Mouse (Mus musculus) G1E (cell line): ENCODE measurements at regions not wholly inside any gene's neighbourhood (a gene's known extent, or its start where the extent isn't known, plus 50 kb on each side); places are given as distances from the start of the nearest gene placed in this dataset.

Experiments
- ATAC-seq: 2 replicates; pipeline ENCODE4 v1.8.0; 2016; ENCODE audit warnings: mild to moderate bottlenecking; ENCODE audit not compliant: insufficient number of reproducible peaks, poor library complexity, low FRiP score, severe bottlenecking; ENCODE audit errors: extremely low read depth
- DNase-seq: peaks from one replicate; pipeline ENCODE4 v3.0.0; 2012; ENCODE audit warnings: low spot score
- H3K27me3 ChIP-seq: 2 replicates; pipeline ENCODE4 v1.6.1; 2012; ENCODE audit warnings: mild to moderate bottlenecking, low read length, inconsistent platforms; ENCODE audit not compliant: insufficient read depth
- H3K36me3 ChIP-seq: replicated peaks from 2 replicates; pipeline ENCODE3; 2012; ENCODE audit warnings: mild to moderate bottlenecking, inconsistent platforms
- H3K4me1 ChIP-seq: 2 replicates; pipeline ENCODE4 v1.6.1; 2012; ENCODE audit warnings: low read depth, low read length, inconsistent platforms, mixed read lengths; ENCODE audit not compliant: insufficient read depth
- H3K4me3 ChIP-seq: 2 replicates; pipeline ENCODE4 v1.5.1; 2012; ENCODE audit warnings: low read depth, mild to moderate bottlenecking, inconsistent platforms, low read length, moderate library complexity, mixed read lengths
- H3K9me3 ChIP-seq: replicated peaks from 2 replicates; pipeline ENCODE4 v1.6.1; 2012; ENCODE audit warnings: inconsistent platforms
- CTCF ChIP-seq: IDR thresholded peaks from 2 replicates; pipeline ENCODE4 v1.5.1; 2012; ENCODE audit warnings: low read depth, low read length, inconsistent platforms, mixed read lengths
- GATA1 ChIP-seq: IDR thresholded peaks from 2 replicates; pipeline ENCODE4 v1.6.1; 2012; ENCODE audit warnings: borderline replicate concordance, low read length, inconsistent platforms, mixed read lengths
- GATA2 ChIP-seq: IDR thresholded peaks from 2 replicates; pipeline ENCODE4 v1.6.1; 2012; ENCODE audit warnings: low read depth, low read length, inconsistent platforms, borderline replicate concordance
- POLR2AphosphoS5 ChIP-seq: IDR thresholded peaks from 2 replicates; pipeline ENCODE4 v1.6.1; 2012; ENCODE audit warnings: low read depth, low read length, inconsistent platforms; ENCODE audit not compliant: insufficient replicate concordance
- TAL1 ChIP-seq: conservative IDR thresholded peaks from 2 replicates; pipeline ENCODE4 v1.6.1; 2012; ENCODE audit warnings: low read depth, low read length, inconsistent platforms, mixed read lengths

DNA sequence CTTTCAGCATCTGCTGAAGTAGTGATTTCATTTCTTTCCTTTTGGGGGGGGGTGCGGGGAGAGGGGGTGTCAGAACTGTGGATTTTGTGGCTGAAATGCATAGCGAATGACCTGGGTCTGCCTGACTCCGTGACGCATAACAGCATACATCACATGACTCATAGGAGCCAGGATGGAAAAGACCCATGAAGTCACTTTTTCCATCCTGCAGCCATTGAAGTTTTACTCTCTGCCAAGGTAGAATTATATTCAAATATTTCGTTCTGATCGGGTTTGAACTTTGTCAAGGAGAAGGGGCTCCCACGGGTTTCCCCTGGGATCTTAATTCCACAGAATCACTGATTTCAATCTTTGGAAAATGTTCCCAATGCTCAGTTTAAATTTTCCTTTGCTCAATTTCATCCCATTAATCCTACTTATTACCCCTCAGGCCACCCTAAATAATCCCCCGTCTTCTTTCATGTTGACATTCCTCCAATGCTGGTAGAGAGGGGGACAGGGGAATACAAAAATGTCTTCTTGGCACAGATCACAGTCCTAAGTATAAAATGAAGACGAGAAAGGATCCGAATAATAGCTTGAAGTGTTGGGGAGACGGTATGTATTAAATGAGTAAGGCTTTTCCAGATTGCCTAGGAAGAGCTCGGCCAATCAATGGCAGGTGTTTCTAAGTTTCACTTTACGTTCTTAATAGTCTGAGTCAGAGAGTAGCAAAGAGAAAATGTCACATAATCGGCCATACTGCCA lies 212.0 kb downstream of the Tgfb2 start:
- H3K36me3 ChIP-seq = no peaks in the 10 kb centered on the region
- peaks cover 13% of the 10 kb centered on the region for H3K9me3 ChIP-seq
- DNase-seq = no peak
- TF ChIP-seq TAL1 = no peak
- no peak for TF ChIP-seq POLR2AphosphoS5
- no peak for TF ChIP-seq GATA2
- no peak for TF ChIP-seq CTCF
- no peaks in the 10 kb centered on the region for H3K27me3 ChIP-seq
- no peaks in the 10 kb centered on the region for H3K4me1 ChIP-seq
- no peak overlapping the region for H3K4me3 ChIP-seq
- ATAC-seq = no peak

GRCm38 (mm10) chr1:186482177-186482576 lies 223.6 kb downstream of the Tgfb2 start:
- no peak for DNase-seq
- Histone ChIP-seq H3K9me3 (peaks cover 19% of the 10 kb centered on the region), H3K36me3 (no peaks in the 10 kb centered on the region), H3K27me3 (no peaks in the 10 kb centered on the region), H3K4me1 (no peaks in the 10 kb centered on the region), H3K4me3 (no peak overlapping the region)
- no peak for ATAC-seq
- TF ChIP-seq CTCF (no peak), TAL1 (no peak), POLR2AphosphoS5 (no peak), GATA2 (no peak), GATA1 (no peak)

DNA sequence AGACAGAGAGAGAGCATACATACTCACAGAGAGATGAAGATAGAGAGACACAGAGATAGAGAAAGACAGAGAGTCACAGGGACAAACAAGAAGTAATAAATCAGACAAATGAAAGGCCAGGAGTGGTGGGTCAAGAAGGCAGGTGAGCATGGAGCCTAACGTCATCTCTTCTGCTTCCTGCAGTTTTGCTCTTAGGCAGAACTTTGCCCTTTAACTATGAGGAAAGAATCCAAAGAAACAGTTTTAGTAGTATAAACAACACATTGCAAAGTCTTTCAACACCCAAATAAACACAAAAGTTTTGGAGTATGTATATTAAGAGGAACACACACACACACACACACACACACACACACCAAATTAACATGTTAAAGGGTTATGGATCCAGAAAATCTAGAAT lies 225.8 kb downstream of the Tgfb2 start:
- H3K9me3 ChIP-seq = peaks cover 27% of the 10 kb centered on the region

DNA sequence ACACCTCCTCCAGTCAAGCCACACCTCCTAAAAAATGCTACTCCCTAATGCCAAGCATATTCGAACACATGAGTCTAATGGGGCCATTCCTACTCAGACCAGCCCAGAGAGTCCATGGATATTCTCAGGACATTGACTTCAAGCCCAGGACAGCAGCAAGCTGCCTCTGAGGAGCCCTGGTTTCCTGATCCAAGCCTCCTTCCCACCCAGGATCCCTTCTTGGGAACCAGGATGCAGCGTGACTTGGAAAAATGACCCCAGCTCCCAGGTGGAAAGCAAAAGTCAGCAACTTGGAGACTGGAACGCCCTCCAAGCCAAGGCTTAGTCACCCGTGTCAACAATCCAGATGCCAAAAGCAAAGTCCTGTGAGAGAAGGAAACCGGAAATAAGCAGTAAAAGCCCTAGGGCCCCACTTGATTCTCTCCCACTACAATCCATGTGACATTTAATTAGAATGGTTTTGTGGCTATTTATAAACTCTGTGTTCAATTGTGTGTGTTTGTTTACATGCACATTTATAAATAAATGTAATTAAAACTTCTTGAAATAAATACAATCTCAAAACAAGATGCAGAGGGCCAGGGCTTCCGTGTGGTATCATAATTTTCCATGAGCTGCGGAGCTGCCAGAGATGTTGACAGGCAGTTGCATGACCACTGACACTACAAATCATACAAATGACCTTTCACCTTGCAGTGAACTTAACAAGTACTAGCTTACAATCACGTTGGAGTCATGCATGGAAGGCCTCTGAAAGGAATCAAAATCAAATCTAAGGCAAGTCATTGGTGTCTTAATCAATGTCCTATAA lies 227.2 kb downstream of the Tgfb2 start:
- ATAC-seq (no peak), DNase-seq (no peak)
- no peaks in the 10 kb centered on the region for H3K4me1 ChIP-seq
- H3K4me3 ChIP-seq = no peak overlapping the region
- H3K36me3 ChIP-seq = no peaks in the 10 kb centered on the region
- TF ChIP-seq GATA1 (no peak), POLR2AphosphoS5 (no peak), CTCF (no peak), GATA2 (no peak), TAL1 (no peak)
- H3K27me3 ChIP-seq = peaks cover 3% of the 10 kb centered on the region; the same call in 1 of the 2 replicates
- peaks cover 27% of the 10 kb centered on the region for H3K9me3 ChIP-seq

More for the DNA sequence above, 225.8 kb downstream of the Tgfb2 start:
- TF ChIP-seq POLR2AphosphoS5 (no peak), GATA1 (no peak), GATA2 (no peak), CTCF (no peak), TAL1 (no peak)
- no peaks in the 10 kb centered on the region for H3K36me3 ChIP-seq
- DNase-seq (no peak), ATAC-seq (no peak)
- H3K4me3 ChIP-seq = no peak overlapping the region
- no peaks in the 10 kb centered on the region for H3K4me1 ChIP-seq
- peaks cover 3% of the 10 kb centered on the region; the same call in 1 of the 2 replicates for H3K27me3 ChIP-seq

DNA sequence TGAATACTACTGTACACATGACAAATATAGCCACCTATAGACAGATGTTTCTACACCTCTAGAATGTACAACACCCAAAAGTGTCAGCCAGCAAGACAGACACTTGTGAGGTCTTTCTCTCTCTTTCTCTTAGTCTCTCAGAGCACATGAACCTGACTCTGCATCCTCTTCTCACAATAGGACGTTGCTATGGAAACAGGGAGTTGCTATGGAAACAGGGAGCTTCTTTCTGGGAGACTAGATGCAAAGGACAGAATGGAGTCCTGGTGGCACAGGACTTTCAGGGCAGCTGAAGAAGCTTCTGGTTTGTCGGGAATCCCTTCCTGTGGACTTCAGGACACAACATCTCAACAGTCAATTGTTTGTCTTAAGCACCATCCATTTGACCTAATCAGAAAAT lies 230.9 kb downstream of the Tgfb2 start:
- peaks cover 3% of the 10 kb centered on the region; the same call in 1 of the 2 replicates for H3K27me3 ChIP-seq
- no peak for DNase-seq

DNA sequence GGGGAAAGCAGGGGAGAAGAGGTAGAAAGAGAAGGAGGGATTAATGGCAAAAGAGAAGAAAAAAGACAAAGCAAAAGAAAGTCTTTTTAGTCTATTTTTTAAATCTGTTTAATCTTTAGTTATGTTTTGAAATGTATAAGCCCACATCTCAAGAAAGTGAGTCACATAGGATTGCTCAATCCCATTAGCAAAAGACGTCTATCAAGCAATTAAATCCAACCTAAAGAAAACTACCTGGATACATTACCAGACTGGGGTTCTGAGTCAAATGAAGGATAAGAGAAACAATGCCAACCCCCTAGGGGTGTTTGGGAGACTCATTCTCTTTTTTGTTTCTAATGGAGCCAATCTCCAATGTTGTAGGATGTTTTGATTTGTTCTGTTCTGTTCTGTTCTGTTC lies 231.4 kb downstream of the Tgfb2 start:
- Histone ChIP-seq H3K27me3 (peaks cover 3% of the 10 kb centered on the region; the same call in 1 of the 2 replicates), H3K4me3 (no peak overlapping the region), H3K36me3 (no peaks in the 10 kb centered on the region), H3K4me1 (no peaks in the 10 kb centered on the region), H3K9me3 (peaks cover 46% of the 10 kb centered on the region)
- DNase-seq (no peak), ATAC-seq (no peak)
- no peak for TF ChIP-seq CTCF
- TF ChIP-seq GATA2 = no peak
- no peak for TF ChIP-seq POLR2AphosphoS5
- TF ChIP-seq TAL1 = no peak
- no peak for TF ChIP-seq GATA1

More for the DNA sequence above, 230.9 kb downstream of the Tgfb2 start:
- Histone ChIP-seq H3K36me3 (no peaks in the 10 kb centered on the region), H3K9me3 (peaks cover 43% of the 10 kb centered on the region), H3K4me1 (no peaks in the 10 kb centered on the region), H3K4me3 (no peak overlapping the region)
- TF ChIP-seq GATA1 = no peak
- no peak for TF ChIP-seq TAL1
- TF ChIP-seq GATA2 = no peak
- TF ChIP-seq CTCF = no peak
- TF ChIP-seq POLR2AphosphoS5 = no peak
- ATAC-seq = no peak
